ENCODE assay signal across 21 mouse cellular contexts in genomic region chr2:173129111-173129510, GRCm38 (mm10). TPM values are rescaled to one million over a fixed set of nuclear protein-coding genes. Genes with fewer than 3 reads are reported as not detected.
"Had no signal": no experiment of that assay in that cellular context is flagged by ENCODE, and none has a peak within 500 bp of the region (broad histone marks: within the 10 kb centered on the region; RNA-seq: fewer than 3 reads in every experiment).

No protein-coding gene starts in this region.

- H3K27me3 ChIP-seq: neural tube, embryonic 12.5 days; stomach, embryonic 15.5 days had no signal

- H3K4me1 ChIP-seq: limb, embryonic 10.5 days; liver, embryonic 15.5 days; neural tube, embryonic 12.5 days; stomach, embryonic 15.5 days had no signal

- H3K9ac ChIP-seq: liver, embryonic 15.5 days; lung, embryonic 14.5 days; neural tube, embryonic 12.5 days; stomach, embryonic 15.5 days had no signal

- H3K27ac ChIP-seq: left cerebral cortex, adult 2 months; limb, embryonic 10.5 days; liver, embryonic 15.5 days; midbrain, embryonic 10.5 days; neural tube, embryonic 12.5 days; stomach, embryonic 15.5 days had no signal

- H3K4me3 ChIP-seq: left cerebral cortex, adult 2 months; limb, embryonic 10.5 days; liver, embryonic 15.5 days; midbrain, embryonic 10.5 days; neural tube, embryonic 12.5 days; stomach, embryonic 15.5 days had no signal

- H3K4me2 ChIP-seq: liver, embryonic 11.5 days; liver, embryonic 15.5 days; lung, embryonic 14.5 days; neural tube, embryonic 12.5 days; stomach, embryonic 15.5 days had no signal

- H3K36me3 ChIP-seq: limb, embryonic 10.5 days; liver, embryonic 15.5 days; midbrain, embryonic 10.5 days; neural tube, embryonic 12.5 days; stomach, embryonic 15.5 days had no signal

- DNase-seq: lung, embryonic 14.5 days; lung, postnatal 10 days; lung, postnatal 4 days; midbrain, embryonic 14.5 days; right cerebral cortex, postnatal 4 days; thymus, postnatal 36 days had no signal

- H3K9me3 ChIP-seq: limb, embryonic 10.5 days; liver, embryonic 15.5 days; midbrain, embryonic 10.5 days; neural tube, embryonic 12.5 days; stomach, embryonic 15.5 days had no signal

RNA-seq across cellular contexts. Expression of gene Ctcfl, which starts 9.8 kb away (rescaled TPM):
- total RNA-seq: layer of hippocampus, postnatal 25 days; left cerebral cortex, postnatal 14 days; megakaryocyte, adult 5-6 weeks; monocyte, adult 5-6 weeks; neutrophil, adult 5-6 weeks had no signal
- polyA plus RNA-seq: large intestine, adult 2 months; limb, embryonic 14.5 days; midbrain, embryonic 14.5 days; spleen, adult 2 months had no signal

RNA-seq across cellular contexts. Expression of gene Pck1, which starts 23.7 kb away (rescaled TPM):
- total RNA-seq: layer of hippocampus, postnatal 25 days; left cerebral cortex, postnatal 14 days; megakaryocyte, adult 5-6 weeks; monocyte, adult 5-6 weeks; neutrophil, adult 5-6 weeks had no signal
- polyA plus RNA-seq: limb, embryonic 10.5 days; lung, embryonic 14.5 days; midbrain, embryonic 10.5 days; midbrain, embryonic 14.5 days; neural tube, embryonic 12.5 days had no signal
